Mouse (Mus musculus): ENCODE data around the gene Irf2bp1. TPM values are rescaled to one million over a fixed set of nuclear protein-coding genes. Genes with fewer than 3 reads are reported as not detected.

The Irf2bp1 gene
- polyA plus RNA-seq (2014; fragmentation: Nextera tagmentation; extraction: Ambion mirVana), result 25.9 and 33.3 TPM in 2 replicates

- peaks cover 30% of the 10 kb centered on the region for H3K36me3 ChIP-seq (ENCODE audit: control insufficient read depth, insufficient read depth, low read length)
- H3K4me1 ChIP-seq (ENCODE audit: control insufficient read depth, insufficient read depth, low read length), result peaks cover 14% of the 10 kb centered on the region
- DNase-seq (ENCODE audit: low spot score) (peak; percentile 98), ATAC-seq (peak; percentile 80)
- H3K4me2 ChIP-seq (ENCODE audit: low read length), result peak within 1 kb of the TSS; percentile 99
- peak within 1 kb of the TSS; percentile 90 for H3K27ac ChIP-seq (ENCODE audit: low read depth, low read length)
- H3K27me3 ChIP-seq (replicated peaks; ENCODE audit: control insufficient read depth, insufficient read depth, low read length), result no peaks in the 10 kb centered on the region
- peak within 1 kb of the TSS; percentile 92 for H3K4me3 ChIP-seq (ENCODE audit: low read depth, low read length)
- under 1% methylated on average over 83 of the region's 90 CpGs for WGBS
- H3K9me3 ChIP-seq (replicated peaks; ENCODE audit: control insufficient read depth, low read length), result no peaks in the 10 kb centered on the region
- H3K9ac ChIP-seq (ENCODE audit: low read length), result peak within 1 kb of the TSS; percentile 93
Observed at GRCm38 (mm10) chr7:19003902-19004630, at the start of gene Irf2bp1. TSS of gene Irf2bp1 (plus strand) at chr7:19004044.

- WGBS, result under 1% methylated on average over 87 of the region's 107 CpGs
- Histone ChIP-seq H3K4me1 (ENCODE audit: control insufficient read depth, insufficient read depth, low read length) (peaks cover 25% of the 10 kb centered on the region), H3K9ac (ENCODE audit: low read length) (peak overlapping the region; percentile 70), H3K36me3 (ENCODE audit: control insufficient read depth, insufficient read depth, low read length) (peaks cover 46% of the 10 kb centered on the region), H3K4me3 (ENCODE audit: low read depth, low read length) (peak overlapping the region; percentile 36), H3K9me3 (replicated peaks; ENCODE audit: control insufficient read depth, low read length) (no peaks in the 10 kb centered on the region), H3K27ac (ENCODE audit: low read depth, low read length) (peak overlapping the region; percentile 48; the same call in 1 of the 2 replicates), H3K4me2 (ENCODE audit: low read length) (peak overlapping the region; percentile 75), H3K27me3 (replicated peaks; ENCODE audit: control insufficient read depth, insufficient read depth, low read length) (no peaks in the 10 kb centered on the region)
- ATAC-seq (peak; percentile 60), DNase-seq (ENCODE audit: low spot score) (peak; percentile 69)
Observed at GRCm38 (mm10) chr7:18957569-18958383, 46.1 kb upstream of the Irf2bp1 start.

GRCm38 (mm10) chr7:18958384-18958766 lies 45.5 kb upstream of the Irf2bp1 start:
- 7% methylated on average over 19 of the region's 21 CpGs for WGBS
- no peaks in the 10 kb centered on the region for H3K27me3 ChIP-seq (replicated peaks; ENCODE audit: control insufficient read depth, insufficient read depth, low read length)
- H3K4me1 ChIP-seq (ENCODE audit: control insufficient read depth, insufficient read depth, low read length), result peaks cover 27% of the 10 kb centered on the region
- peak overlapping the region; percentile 36 for H3K4me3 ChIP-seq (ENCODE audit: low read depth, low read length)
- peak overlapping the region; percentile 70 for H3K9ac ChIP-seq (ENCODE audit: low read length)
- DNase-seq (ENCODE audit: low spot score) (peak; percentile 19), ATAC-seq (peak; percentile 6; the same call in 1 of the 2 replicates)
- no peak overlapping the region for H3K27ac ChIP-seq (ENCODE audit: low read depth, low read length)
- peak overlapping the region; percentile 75 for H3K4me2 ChIP-seq (ENCODE audit: low read length)
- H3K36me3 ChIP-seq (ENCODE audit: control insufficient read depth, insufficient read depth, low read length), result peaks cover 41% of the 10 kb centered on the region
- no peaks in the 10 kb centered on the region for H3K9me3 ChIP-seq (replicated peaks; ENCODE audit: control insufficient read depth, low read length)

- H3K9me3 ChIP-seq (replicated peaks; ENCODE audit: control insufficient read depth, low read length), result no peaks in the 10 kb centered on the region
- no peaks in the 10 kb centered on the region for H3K27me3 ChIP-seq (replicated peaks; ENCODE audit: control insufficient read depth, insufficient read depth, low read length)
- H3K4me2 ChIP-seq (ENCODE audit: low read length), result no peak overlapping the region
- peaks cover 33% of the 10 kb centered on the region for H3K36me3 ChIP-seq (ENCODE audit: control insufficient read depth, insufficient read depth, low read length)
- DNase-seq (ENCODE audit: low spot score) (no peak), ATAC-seq (no peak)
- no peak overlapping the region for H3K4me3 ChIP-seq (ENCODE audit: low read depth, low read length)
- H3K9ac ChIP-seq (ENCODE audit: low read length), result no peak overlapping the region
- H3K27ac ChIP-seq (ENCODE audit: low read depth, low read length), result no peak overlapping the region
- 65% methylated on average over 8 of the region's 8 CpGs for WGBS
- peaks cover 29% of the 10 kb centered on the region for H3K4me1 ChIP-seq (ENCODE audit: control insufficient read depth, insufficient read depth, low read length)
Observed at GRCm38 (mm10) chr7:18959446-18959845, 44.4 kb upstream of the Irf2bp1 start.

- peak overlapping the region; percentile 53 for H3K4me2 ChIP-seq (ENCODE audit: low read length)
- ATAC-seq (no peak), DNase-seq (ENCODE audit: low spot score) (peak; percentile 62)
- H3K4me1 ChIP-seq (ENCODE audit: control insufficient read depth, insufficient read depth, low read length), result peaks cover 26% of the 10 kb centered on the region
- peak overlapping the region; percentile 38 for H3K9ac ChIP-seq (ENCODE audit: low read length)
- peak overlapping the region; percentile 26 for H3K4me3 ChIP-seq (ENCODE audit: low read depth, low read length)
- no peak overlapping the region for H3K27ac ChIP-seq (ENCODE audit: low read depth, low read length)
- peaks cover 20% of the 10 kb centered on the region; the same call in 1 of the 2 replicates for H3K36me3 ChIP-seq (ENCODE audit: control insufficient read depth, insufficient read depth, low read length)
- 2% methylated on average over 17 of the region's 17 CpGs for WGBS
- H3K27me3 ChIP-seq (replicated peaks; ENCODE audit: control insufficient read depth, insufficient read depth, low read length), result no peaks in the 10 kb centered on the region
- H3K9me3 ChIP-seq (replicated peaks; ENCODE audit: control insufficient read depth, low read length), result no peaks in the 10 kb centered on the region
Observed at GRCm38 (mm10) chr7:18962171-18962792, 41.6 kb upstream of the Irf2bp1 start.

- Histone ChIP-seq H3K36me3 (ENCODE audit: control insufficient read depth, insufficient read depth, low read length) (peaks cover 15% of the 10 kb centered on the region; the same call in 1 of the 2 replicates), H3K27me3 (replicated peaks; ENCODE audit: control insufficient read depth, insufficient read depth, low read length) (no peaks in the 10 kb centered on the region), H3K4me1 (ENCODE audit: control insufficient read depth, insufficient read depth, low read length) (peaks cover 21% of the 10 kb centered on the region), H3K4me2 (ENCODE audit: low read length) (peak overlapping the region; percentile 53), H3K9me3 (replicated peaks; ENCODE audit: control insufficient read depth, low read length) (no peaks in the 10 kb centered on the region), H3K27ac (ENCODE audit: low read depth, low read length) (no peak overlapping the region), H3K9ac (ENCODE audit: low read length) (peak overlapping the region; percentile 38), H3K4me3 (ENCODE audit: low read depth, low read length) (peak overlapping the region; percentile 26)
- no peak for DNase-seq (ENCODE audit: low spot score)
- WGBS, result 3% methylated on average over 20 of the region's 20 CpGs
- no peak for ATAC-seq
Observed at GRCm38 (mm10) chr7:18962795-18963194, 41.0 kb upstream of the Irf2bp1 start.

GRCm38 (mm10) chr7:18963294-18963843 lies 40.5 kb upstream of the Irf2bp1 start:
- H3K36me3 ChIP-seq (ENCODE audit: control insufficient read depth, insufficient read depth, low read length), result 0 out of 2 replicates have a peak, but pooled peaks cover 9% of the 10 kb centered on the region
- peak overlapping the region; percentile 38; the same call in 1 of the 2 replicates for H3K9ac ChIP-seq (ENCODE audit: low read length)
- H3K4me1 ChIP-seq (ENCODE audit: control insufficient read depth, insufficient read depth, low read length), result peaks cover 20% of the 10 kb centered on the region
- H3K9me3 ChIP-seq (replicated peaks; ENCODE audit: control insufficient read depth, low read length), result no peaks in the 10 kb centered on the region
- H3K27me3 ChIP-seq (replicated peaks; ENCODE audit: control insufficient read depth, insufficient read depth, low read length), result no peaks in the 10 kb centered on the region
- H3K27ac ChIP-seq (ENCODE audit: low read depth, low read length), result no peak overlapping the region
- WGBS, result 3% methylated on average over 19 of the region's 19 CpGs
- H3K4me2 ChIP-seq (ENCODE audit: low read length), result peak overlapping the region; percentile 53; the same call in 1 of the 2 replicates
- no peak overlapping the region for H3K4me3 ChIP-seq (ENCODE audit: low read depth, low read length)
- DNase-seq (ENCODE audit: low spot score) (no peak), ATAC-seq (no peak)

- H3K4me3 ChIP-seq (ENCODE audit: low read depth, low read length), result no peak overlapping the region
- H3K27me3 ChIP-seq (replicated peaks; ENCODE audit: control insufficient read depth, insufficient read depth, low read length), result no peaks in the 10 kb centered on the region
- H3K9ac ChIP-seq (ENCODE audit: low read length), result no peak overlapping the region
- no peaks in the 10 kb centered on the region for H3K36me3 ChIP-seq (ENCODE audit: control insufficient read depth, insufficient read depth, low read length)
- no peaks in the 10 kb centered on the region for H3K9me3 ChIP-seq (replicated peaks; ENCODE audit: control insufficient read depth, low read length)
- ATAC-seq (no peak), DNase-seq (ENCODE audit: low spot score) (no peak)
- H3K4me2 ChIP-seq (ENCODE audit: low read length), result no peak overlapping the region
- H3K27ac ChIP-seq (ENCODE audit: low read depth, low read length), result no peak overlapping the region
- 77% methylated on average over 5 of the region's 5 CpGs for WGBS
- H3K4me1 ChIP-seq (ENCODE audit: control insufficient read depth, insufficient read depth, low read length), result peaks cover 20% of the 10 kb centered on the region
Observed at GRCm38 (mm10) chr7:18965312-18965711, 38.5 kb upstream of the Irf2bp1 start.
